Mouse (Mus musculus) large intestine, adult 2 months (tissue): ENCODE results near the gene Mgat5b. TPM values are rescaled to one million over a fixed set of nuclear protein-coding genes. Genes with fewer than 3 reads are reported as not detected.
A peak's percentile ranks its signal among the peaks of the same experiment; 100 is the strongest.

Source experiments
- DNase-seq: peaks from one replicate; pipeline ENCODE4 v3.0.0-alpha.2; 2012; ENCODE audit warnings: low read depth, low spot score
- WGBS: fragments of 180-500 bp; shearing (Covaris S2); methylation state at CpG from one replicate; pipeline ENCODE4 v1.1.7; 2018; 5-methylcytosine and 5-hydroxymethylcytosine counted together
- polyA plus RNA-seq: library from polyadenylated mRNA; depleted of rRNA; stranded (reverse); fragments of >200 nt; gene quantifications from 2 replicates; pipeline ENCODE4 v1.2.3, GENCODE M21; 2012

Mgat5b gene
- polyA plus RNA-seq, 1 experiment: 0.15 TPM

- 72% methylated on average over 5 of the region's 5 CpGs for WGBS
- DNase-seq: no peak
Observed at GRCm38 (mm10) chr11:116914267-116914885, 4.3 kb upstream of the Mgat5b start.

GRCm38 (mm10) chr11:116915241-116915640 lies 3.4 kb upstream of the Mgat5b start:
- 83% methylated on average over 3 of the region's 3 CpGs for WGBS
- DNase-seq: no peak

GRCm38 (mm10) chr11:116917361-116917760 lies 1.3 kb upstream of the Mgat5b start:
- 37% methylated on average over 7 of the region's 7 CpGs for WGBS
- DNase-seq: no peak

GRCm38 (mm10) chr11:116919186-116920020 lies 740 bp downstream of the Mgat5b start:
- no peak for DNase-seq
- 5% methylated on average over 58 of the region's 58 CpGs for WGBS

- WGBS: 13% methylated on average over 6 of the region's 6 CpGs
- DNase-seq: no peak
Observed at GRCm38 (mm10) chr11:116920746-116921145, 2.1 kb downstream of the Mgat5b start.

GRCm38 (mm10) chr11:116922058-116922457 lies 3.4 kb downstream of the Mgat5b start:
- WGBS: 44% methylated on average over 7 of the region's 7 CpGs
- DNase-seq: no peak

GRCm38 (mm10) chr11:116928031-116928430 lies 9.4 kb downstream of the Mgat5b start:
- 78% methylated on average over 6 of the region's 6 CpGs for WGBS

GRCm38 (mm10) chr11:116934862-116935261 lies 16.2 kb downstream of the Mgat5b start:
- DNase-seq: no peak
- 86% methylated on average over 5 of the region's 5 CpGs for WGBS

More at GRCm38 (mm10) chr11:116928031-116928430, 9.4 kb downstream of the Mgat5b start:
- DNase-seq: no peak

- no peak for DNase-seq
- 31% methylated on average over 9 of the region's 9 CpGs for WGBS
Observed at GRCm38 (mm10) chr11:116935354-116935753, 16.7 kb downstream of the Mgat5b start.

- no peak for DNase-seq
Observed at GRCm38 (mm10) chr11:116935917-116936316, 17.3 kb downstream of the Mgat5b start.

GRCm38 (mm10) chr11:116937141-116937540 lies 18.5 kb downstream of the Mgat5b start:
- no peak for DNase-seq
- WGBS: 30% methylated on average over 10 of the region's 10 CpGs

More at GRCm38 (mm10) chr11:116935917-116936316, 17.3 kb downstream of the Mgat5b start:
- WGBS: 55% methylated on average over 9 of the region's 9 CpGs

GRCm38 (mm10) chr11:116940088-116940855 lies 21.6 kb downstream of the Mgat5b start:
- no peak for DNase-seq
- 13% methylated on average over 20 of the region's 20 CpGs for WGBS

- 47% methylated on average over 4 of the region's 4 CpGs for WGBS
- no peak for DNase-seq
Observed at GRCm38 (mm10) chr11:116944346-116944745, 25.7 kb downstream of the Mgat5b start.

GRCm38 (mm10) chr11:116949832-116950231 lies 31.2 kb downstream of the Mgat5b start:
- DNase-seq: peak; percentile 44
- WGBS: 28% methylated on average over 9 of the region's 9 CpGs

GRCm38 (mm10) chr11:116951429-116951828 lies 32.8 kb downstream of the Mgat5b start:
- no peak for DNase-seq
- 71% methylated on average over 1 of the region's 1 CpGs for WGBS

- DNase-seq: no peak
- WGBS: 65% methylated on average over 23 of the region's 23 CpGs
Observed at GRCm38 (mm10) chr11:116954231-116955118, 35.8 kb downstream of the Mgat5b start.

GRCm38 (mm10) chr11:116958601-116959000 lies 39.9 kb downstream of the Mgat5b start:
- WGBS: 40% methylated on average over 5 of the region's 5 CpGs
- no peak for DNase-seq

GRCm38 (mm10) chr11:116965061-116965460 lies 46.4 kb downstream of the Mgat5b start:
- DNase-seq: no peak
- 84% methylated on average over 7 of the region's 7 CpGs for WGBS

- 68% methylated on average over 2 of the region's 2 CpGs for WGBS
- no peak for DNase-seq
Observed at GRCm38 (mm10) chr11:116965961-116966360, 47.3 kb downstream of the Mgat5b start.
